Mouse (Mus musculus) G1E (cell line): ENCODE results near the gene Olfr1337. TPM values are rescaled to one million over a fixed set of nuclear protein-coding genes. Genes with fewer than 3 reads are reported as not detected.

Experiments used
- ATAC-seq: 2 replicates; pipeline ENCODE4 v1.8.0; 2016; ENCODE audit warnings: mild to moderate bottlenecking; ENCODE audit not compliant: insufficient number of reproducible peaks, poor library complexity, low FRiP score, severe bottlenecking; ENCODE audit errors: extremely low read depth
- DNase-seq: peaks from one replicate; pipeline ENCODE4 v3.0.0; 2012; ENCODE audit warnings: low spot score
- H3K27me3 ChIP-seq: 2 replicates; pipeline ENCODE4 v1.6.1; 2012; ENCODE audit warnings: mild to moderate bottlenecking, low read length, inconsistent platforms; ENCODE audit not compliant: insufficient read depth
- H3K36me3 ChIP-seq: replicated peaks from 2 replicates; pipeline ENCODE3; 2012; ENCODE audit warnings: mild to moderate bottlenecking, inconsistent platforms
- H3K4me1 ChIP-seq: 2 replicates; pipeline ENCODE4 v1.6.1; 2012; ENCODE audit warnings: low read depth, low read length, inconsistent platforms, mixed read lengths; ENCODE audit not compliant: insufficient read depth
- H3K4me3 ChIP-seq: 2 replicates; pipeline ENCODE4 v1.5.1; 2012; ENCODE audit warnings: low read depth, mild to moderate bottlenecking, inconsistent platforms, low read length, moderate library complexity, mixed read lengths
- H3K9me3 ChIP-seq: replicated peaks from 2 replicates; pipeline ENCODE4 v1.6.1; 2012; ENCODE audit warnings: inconsistent platforms
- CTCF ChIP-seq: IDR thresholded peaks from 2 replicates; pipeline ENCODE4 v1.5.1; 2012; ENCODE audit warnings: low read depth, low read length, inconsistent platforms, mixed read lengths
- GATA1 ChIP-seq: IDR thresholded peaks from 2 replicates; pipeline ENCODE4 v1.6.1; 2012; ENCODE audit warnings: borderline replicate concordance, low read length, inconsistent platforms, mixed read lengths
- GATA2 ChIP-seq: IDR thresholded peaks from 2 replicates; pipeline ENCODE4 v1.6.1; 2012; ENCODE audit warnings: low read depth, low read length, inconsistent platforms, borderline replicate concordance
- POLR2AphosphoS5 ChIP-seq: IDR thresholded peaks from 2 replicates; pipeline ENCODE4 v1.6.1; 2012; ENCODE audit warnings: low read depth, low read length, inconsistent platforms; ENCODE audit not compliant: insufficient replicate concordance
- TAL1 ChIP-seq: conservative IDR thresholded peaks from 2 replicates; pipeline ENCODE4 v1.6.1; 2012; ENCODE audit warnings: low read depth, low read length, inconsistent platforms, mixed read lengths
- polyA plus RNA-seq: library from polyadenylated mRNA; stranded (reverse); fragments of >175 nt; gene quantifications from 2 replicates; pipeline ENCODE4 v1.2.3, GENCODE M21; 2012
- total RNA-seq, 2 experiments: library from RNA; stranded (forward) in 1 of 2; stranded (reverse) in 1 of 2; fragments of 200-1000 nt in 1 of 2; fragments of >200 nt in 1 of 2; fragmentation: Nextera tagmentation in 1 of 2; gene quantifications; 2 replicates each; pipeline ENCODE4 v1.2.3; 2014 to 2017

The Olfr1337 gene
- total and polyA plus RNA-seq, 3 experiments = 0.22 TPM; not detected in 2

DNA sequence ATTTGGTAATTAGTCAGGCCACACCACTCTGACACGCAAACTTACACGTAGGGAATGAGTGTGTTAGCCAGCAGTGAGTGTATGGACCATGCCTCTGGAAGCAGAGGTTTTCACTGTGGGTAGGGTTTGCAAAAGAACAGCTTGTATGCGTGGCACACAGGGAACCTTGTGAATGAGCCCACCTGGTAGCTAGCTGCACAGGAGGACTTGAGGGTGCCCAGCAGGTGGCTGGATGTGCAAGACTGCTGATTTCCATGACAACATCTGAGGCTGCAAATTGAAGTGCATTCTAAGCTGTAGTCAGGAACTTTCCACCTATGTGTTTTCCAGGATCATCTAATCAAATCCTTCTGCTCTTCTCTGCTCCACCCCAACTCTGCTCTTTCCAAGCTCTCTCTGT, 42.8 kb downstream of the Olfr1337 start:
- no peaks in the 10 kb centered on the region for H3K36me3 ChIP-seq
- no peak overlapping the region for H3K4me3 ChIP-seq
- H3K9me3 ChIP-seq = no peaks in the 10 kb centered on the region
- DNase-seq = no peak
- H3K4me1 ChIP-seq = no peaks in the 10 kb centered on the region
- H3K27me3 ChIP-seq = peaks cover 3% of the 10 kb centered on the region; the same call in 1 of the 2 replicates
- no peak for TF ChIP-seq POLR2AphosphoS5
- ATAC-seq = no peak

GRCm38 (mm10) chr4:118731875-118732274, 50.5 kb downstream of the Olfr1337 start, which contains the start of gene Olfr1339:
Olfr1339 (plus strand) TSS chr4:118732175.
- TF ChIP-seq GATA1 = no peak
- no peak for TF ChIP-seq CTCF
- TF ChIP-seq TAL1 = no peak
- no peak for TF ChIP-seq POLR2AphosphoS5
- TF ChIP-seq GATA2 = no peak
- H3K27me3 ChIP-seq = no peaks in the 10 kb centered on the region
- ATAC-seq (no peak), DNase-seq (no peak)
- no peaks in the 10 kb centered on the region for H3K4me1 ChIP-seq
- H3K9me3 ChIP-seq = no peaks in the 10 kb centered on the region
- H3K36me3 ChIP-seq = no peaks in the 10 kb centered on the region
- no peak within 1 kb of the TSS for H3K4me3 ChIP-seq

Other genes starting within 250 kb of the Olfr1337 start
- gene Tmem125, start 238.5 kb downstream of the Olfr1337 start, total RNA-seq (2014; fragmentation: Nextera tagmentation) = not detected in 2 replicates
- gene Tmem125, start 238.5 kb downstream of the Olfr1337 start, total RNA-seq (2017) = 0.22 TPM in 1 of 2 replicates, not detected in the other
- not detected in 2 replicates for gene Tmem125, start 238.5 kb downstream of the Olfr1337 start, polyA plus RNA-seq
- gene Cfap57, start 161.8 kb downstream of the Olfr1337 start, total RNA-seq (2014; fragmentation: Nextera tagmentation) = not detected in 2 replicates
- 0.05 TPM in 1 of 2 replicates, not detected in the other for gene Cfap57, start 161.8 kb downstream of the Olfr1337 start, total RNA-seq (2017)
- not detected in 2 replicates for gene Cfap57, start 161.8 kb downstream of the Olfr1337 start, polyA plus RNA-seq
- 116 and 153 TPM in 2 replicates for gene Ebna1bp2, start 161.8 kb downstream of the Olfr1337 start, total RNA-seq (2014; fragmentation: Nextera tagmentation)
- 116 and 127 TPM in 2 replicates for gene Ebna1bp2, start 161.8 kb downstream of the Olfr1337 start, total RNA-seq (2017)
- 25.0 and 41.7 TPM in 2 replicates for gene Ebna1bp2, start 161.8 kb downstream of the Olfr1337 start, polyA plus RNA-seq
- not detected in 2 replicates for gene Olfr62, start 123.6 kb downstream of the Olfr1337 start, total RNA-seq (2014; fragmentation: Nextera tagmentation)
- gene Olfr62, start 123.6 kb downstream of the Olfr1337 start, total RNA-seq (2017) = 0.11 TPM in 1 of 2 replicates, not detected in the other
- not detected in 2 replicates for gene Olfr62, start 123.6 kb downstream of the Olfr1337 start, polyA plus RNA-seq
- gene Olfr1342, start 89.8 kb downstream of the Olfr1337 start, total RNA-seq (2014; fragmentation: Nextera tagmentation) = not detected in 2 replicates
- gene Olfr1342, start 89.8 kb downstream of the Olfr1337 start, total RNA-seq (2017) = 0.11 TPM in 1 of 2 replicates, not detected in the other
- not detected in 2 replicates for gene Olfr1342, start 89.8 kb downstream of the Olfr1337 start, polyA plus RNA-seq
- gene Olfr1341, start 79.1 kb downstream of the Olfr1337 start, total RNA-seq (2014; fragmentation: Nextera tagmentation) = not detected in 2 replicates
- gene Olfr1341, start 79.1 kb downstream of the Olfr1337 start, total RNA-seq (2017) = 0.12 and 0.16 TPM in 2 replicates
- not detected in 2 replicates for gene Olfr1341, start 79.1 kb downstream of the Olfr1337 start, polyA plus RNA-seq
- gene Olfr1340, start 62.4 kb downstream of the Olfr1337 start, total RNA-seq (2014; fragmentation: Nextera tagmentation) = not detected in 2 replicates
- 0.05 TPM in 1 of 2 replicates, not detected in the other for gene Olfr1340, start 62.4 kb downstream of the Olfr1337 start, total RNA-seq (2017)
- gene Olfr1340, start 62.4 kb downstream of the Olfr1337 start, polyA plus RNA-seq = not detected in 2 replicates
- not detected in 2 replicates for gene Olfr1339, start 50.4 kb downstream of the Olfr1337 start, total RNA-seq (2014; fragmentation: Nextera tagmentation)
- 0.06 and 0.11 TPM in 2 replicates for gene Olfr1339, start 50.4 kb downstream of the Olfr1337 start, total RNA-seq (2017)
- gene Olfr1339, start 50.4 kb downstream of the Olfr1337 start, polyA plus RNA-seq = not detected in 2 replicates
- not detected in 2 replicates for gene Olfr1338, start 23.8 kb downstream of the Olfr1337 start, total RNA-seq (2014; fragmentation: Nextera tagmentation)
- 0.12 TPM in 1 of 2 replicates, not detected in the other for gene Olfr1338, start 23.8 kb downstream of the Olfr1337 start, total RNA-seq (2017)
- gene Olfr1338, start 23.8 kb downstream of the Olfr1337 start, polyA plus RNA-seq = not detected in 2 replicates
- gene Olfr1335, start 27.4 kb upstream of the Olfr1337 start, total RNA-seq (2014; fragmentation: Nextera tagmentation) = not detected in 2 replicates
- 0.22 TPM in 1 of 2 replicates, not detected in the other for gene Olfr1335, start 27.4 kb upstream of the Olfr1337 start, total RNA-seq (2017)
- not detected in 2 replicates for gene Olfr1335, start 27.4 kb upstream of the Olfr1337 start, polyA plus RNA-seq
- gene Olfr1333, start 53.7 kb upstream of the Olfr1337 start, total RNA-seq (2014; fragmentation: Nextera tagmentation) = not detected in 2 replicates
- gene Olfr1333, start 53.7 kb upstream of the Olfr1337 start, total RNA-seq (2017) = 0.06 and 0.44 TPM in 2 replicates
- not detected in 2 replicates for gene Olfr1333, start 53.7 kb upstream of the Olfr1337 start, polyA plus RNA-seq
- gene Olfr1331, start 82.1 kb upstream of the Olfr1337 start, total RNA-seq (2014; fragmentation: Nextera tagmentation) = not detected in 2 replicates
- 0.12 and 0.22 TPM in 2 replicates for gene Olfr1331, start 82.1 kb upstream of the Olfr1337 start, total RNA-seq (2017)
- not detected in 2 replicates for gene Olfr1331, start 82.1 kb upstream of the Olfr1337 start, polyA plus RNA-seq
- gene Olfr1330, start 106.0 kb upstream of the Olfr1337 start, total RNA-seq (2014; fragmentation: Nextera tagmentation) = not detected in 2 replicates
- gene Olfr1330, start 106.0 kb upstream of the Olfr1337 start, total RNA-seq (2017) = 0.05 TPM in 1 of 2 replicates, not detected in the other
- not detected in 2 replicates for gene Olfr1330, start 106.0 kb upstream of the Olfr1337 start, polyA plus RNA-seq
- gene Olfr1329, start 134.9 kb upstream of the Olfr1337 start, total RNA-seq (2014; fragmentation: Nextera tagmentation) = not detected in 2 replicates
- 0.11 TPM in 1 of 2 replicates, not detected in the other for gene Olfr1329, start 134.9 kb upstream of the Olfr1337 start, total RNA-seq (2017)
- gene Olfr1329, start 134.9 kb upstream of the Olfr1337 start, polyA plus RNA-seq = not detected in 2 replicates
- not detected in 2 replicates for gene Olfr1328, start 156.0 kb upstream of the Olfr1337 start, total RNA-seq (2014; fragmentation: Nextera tagmentation)
- gene Olfr1328, start 156.0 kb upstream of the Olfr1337 start, total RNA-seq (2017) = 0.06 and 0.11 TPM in 2 replicates
- gene Olfr1328, start 156.0 kb upstream of the Olfr1337 start, polyA plus RNA-seq = not detected in 2 replicates
- not detected in 2 replicates for gene Lao1, start 179.0 kb upstream of the Olfr1337 start, total RNA-seq (2014; fragmentation: Nextera tagmentation)
- 0.06 TPM in 1 of 2 replicates, not detected in the other for gene Lao1, start 179.0 kb upstream of the Olfr1337 start, total RNA-seq (2017)
- not detected in 2 replicates for gene Lao1, start 179.0 kb upstream of the Olfr1337 start, polyA plus RNA-seq